18 mouse cellular contexts compared by ENCODE assay signal in genomic region chr3:90338190-90338589, GRCm38 (mm10).
"Had no signal": no experiment of that assay in that cellular context is flagged by ENCODE, and none has a peak within 500 bp of the region (broad histone marks: within the 10 kb centered on the region; RNA-seq: fewer than 3 reads in every experiment).

No protein-coding gene starts in this region.

- H3K27ac ChIP-seq: kidney, embryonic 15.5 days; left cerebral cortex, adult 2 months; liver, embryonic 13.5 days; neural tube, embryonic 12.5 days; stomach, postnatal 0 days had no signal

- H3K9me3 ChIP-seq: kidney, embryonic 15.5 days; liver, embryonic 13.5 days; neural tube, embryonic 12.5 days had no signal

- H3K4me2 ChIP-seq: kidney, embryonic 15.5 days; liver, embryonic 13.5 days; midbrain, embryonic 11.5 days; neural tube, embryonic 12.5 days had no signal

- DNase-seq: kidney, postnatal 10 days; kidney, postnatal 36 days; layer of hippocampus, postnatal 36 days; liver, embryonic 13.5 days; lung, adult 2 months; lung, postnatal 14 days; lung, postnatal 4 days; midbrain, embryonic 14.5 days; right cerebral cortex, adult 18-20 months; right cerebral cortex, postnatal 14 days; right cerebral cortex, postnatal 4 days; thymus, adult 18-20 months; thymus, postnatal 36 days had no signal

- H3K27me3 ChIP-seq: kidney, embryonic 15.5 days; liver, embryonic 13.5 days; neural tube, embryonic 12.5 days had no signal

- H3K4me3 ChIP-seq: kidney, embryonic 15.5 days; left cerebral cortex, adult 2 months; liver, embryonic 13.5 days; neural tube, embryonic 12.5 days had no signal

- H3K9ac ChIP-seq: kidney, embryonic 15.5 days; liver, embryonic 13.5 days; neural tube, embryonic 12.5 days had no signal
